Mouse (Mus musculus): ENCODE data around the gene Utp4. TPM values are rescaled to one million over a fixed set of nuclear protein-coding genes. Genes with fewer than 3 reads are reported as not detected.

Utp4 gene
- total and polyA plus RNA-seq, 3 experiments: 80.6 to 202 (median 156) TPM

DNA sequence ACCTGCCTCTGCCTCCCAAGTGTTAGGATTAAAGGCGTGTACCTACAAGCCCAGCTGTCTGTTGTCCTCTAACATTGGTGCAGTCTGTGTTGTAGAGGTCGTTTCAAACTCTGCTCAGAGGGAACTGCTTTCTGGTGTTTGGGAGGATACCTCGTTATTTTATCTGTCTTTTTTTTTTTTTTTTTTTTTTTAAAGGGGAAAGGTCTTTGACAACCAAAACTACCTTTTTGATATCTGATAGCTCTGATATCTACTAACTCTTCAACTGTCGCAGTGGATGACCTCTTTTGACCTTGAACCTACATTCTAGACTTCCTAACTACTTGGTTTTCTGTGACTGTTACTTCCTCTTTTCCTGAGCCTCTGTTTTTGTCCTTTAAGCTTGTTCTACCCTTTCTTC lies 71.1 kb downstream of the Utp4 start:
- dilution Hi-C loops (cut with MboI; ENCODE audit: extremely low pct_ligation_motif_present, extremely low pct_unique_long_range_greater_than_20kb, low sequenced_read_pairs) (no loop called here), in situ Hi-C loops (cut with MboI; ENCODE audit: low pct_ligation_motif_present, low pct_unique_long_range_greater_than_20kb, low sequenced_read_pairs) (no loop called here)
- Histone ChIP-seq H3K4me3 (replicated peaks in 1 of 3; ENCODE audit: low read depth in 2 of 3, low read length in 2 of 3, poor library complexity in 1 of 3) (no peak overlapping the region), H3K27me3 (replicated peaks) (no peaks in the 10 kb centered on the region), H3K9ac (ENCODE audit: insufficient read depth, low read depth) (no peak overlapping the region; the same call in 1 of the 2 replicates), H3K4me1 (ENCODE audit: control insufficient read depth in 1 of 2, insufficient read depth in 2 of 2) (peaks cover 2 to 11% of the 10 kb centered on the region in 2 experiments; a peak in 2 of 4 replicates), H3K36me3 (replicated peaks in 1 of 2; ENCODE audit: control insufficient read depth in 1 of 2, insufficient read depth in 1 of 2, low read length in 1 of 2) (no peaks in the 10 kb centered on the region), H3K79me2 (replicated peaks; ENCODE audit: control insufficient read depth, extremely low read depth, insufficient read depth, poor library complexity, severe bottlenecking) (no peaks in the 10 kb centered on the region), H3K4me2 (ENCODE audit: insufficient read depth, low read depth, poor library complexity, severe bottlenecking) (0 out of 2 replicates have a peak overlapping the region, but pooled peaks have one; percentile 9), H3K9me3 (replicated peaks; ENCODE audit: low read length) (no peaks in the 10 kb centered on the region), H3K27ac (ENCODE audit: insufficient read depth, low read depth) (no peak overlapping the region)
- DNase-seq (ENCODE audit: extremely low read depth): peak; percentile 12
- TF ChIP-seq MYC (IDR thresholded peaks at IDR 0.05; ENCODE audit: low read depth, low read length) (no peak), ZNF384 (IDR thresholded peaks at IDR 0.05; ENCODE audit: low read depth, low read length) (peak; percentile 59), CTCF (conservative IDR thresholded peaks at IDR 0.05 in 1 of 2, IDR thresholded peaks at IDR 0.05 in 1 of 2; ENCODE audit: low read depth in 2 of 2, low read length in 2 of 2) (no peak), TBP (conservative IDR thresholded peaks at IDR 0.05; ENCODE audit: low read depth, low read length) (no peak), USF2 (conservative IDR thresholded peaks at IDR 0.05; ENCODE audit: low read depth, low read length) (no peak), MAFK (IDR thresholded peaks at IDR 0.05; ENCODE audit: insufficient replicate concordance, low read length) (no peak)

DNA sequence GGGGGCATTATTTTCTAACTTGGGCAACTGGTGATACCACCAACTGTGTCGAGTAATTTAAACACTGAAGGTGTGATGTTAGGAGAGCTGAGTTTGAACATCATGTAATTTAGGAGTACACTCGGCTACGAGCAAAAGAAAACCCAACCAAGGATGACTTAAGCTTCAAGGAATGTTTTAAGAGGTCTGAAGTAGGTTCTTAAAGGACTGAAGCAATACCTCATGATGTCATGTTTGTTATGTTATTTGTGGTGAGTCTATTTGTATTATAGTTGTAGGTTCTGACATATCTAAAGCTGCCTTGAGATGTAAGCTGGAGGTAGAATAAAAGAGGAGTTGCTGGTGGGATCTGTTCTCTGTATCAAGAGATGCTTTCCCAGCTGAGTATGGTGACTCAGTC lies 76.5 kb downstream of the Utp4 start:
- Histone ChIP-seq H3K79me2 (replicated peaks; ENCODE audit: control insufficient read depth, extremely low read depth, insufficient read depth, poor library complexity, severe bottlenecking) (no peaks in the 10 kb centered on the region), H3K27me3 (replicated peaks) (no peaks in the 10 kb centered on the region), H3K4me2 (ENCODE audit: insufficient read depth, low read depth, poor library complexity, severe bottlenecking) (no peak overlapping the region), H3K9ac (ENCODE audit: insufficient read depth, low read depth) (no peak overlapping the region), H3K4me3 (replicated peaks in 1 of 3; ENCODE audit: low read depth in 2 of 3, low read length in 2 of 3, poor library complexity in 1 of 3) (no peak overlapping the region), H3K4me1 (ENCODE audit: control insufficient read depth in 1 of 2, insufficient read depth in 2 of 2) (peaks cover 0 to 16% of the 10 kb centered on the region in 2 experiments; a peak in 2 of 4 replicates), H3K27ac (ENCODE audit: insufficient read depth, low read depth) (no peak overlapping the region), H3K36me3 (replicated peaks in 1 of 2; ENCODE audit: control insufficient read depth in 1 of 2, insufficient read depth in 1 of 2, low read length in 1 of 2) (no peaks in the 10 kb centered on the region), H3K9me3 (replicated peaks; ENCODE audit: low read length) (no peaks in the 10 kb centered on the region)
- DNase-seq (ENCODE audit: extremely low read depth): no peak
- in situ Hi-C loops (cut with MboI; ENCODE audit: low pct_ligation_motif_present, low pct_unique_long_range_greater_than_20kb, low sequenced_read_pairs) (no loop called here), dilution Hi-C loops (cut with MboI; ENCODE audit: extremely low pct_ligation_motif_present, extremely low pct_unique_long_range_greater_than_20kb, low sequenced_read_pairs) (no loop called here)
- TF ChIP-seq GABPA (IDR thresholded peaks at IDR 0.05; ENCODE audit: insufficient replicate concordance, low read depth, low read length) (no peak), MAX (IDR thresholded peaks at IDR 0.05; ENCODE audit: low read length) (no peak), CHD1 (IDR thresholded peaks at IDR 0.05; ENCODE audit: low read depth, low read length) (no peak), CTCF (conservative IDR thresholded peaks at IDR 0.05 in 1 of 2, IDR thresholded peaks at IDR 0.05 in 1 of 2; ENCODE audit: low read depth in 2 of 2, low read length in 2 of 2) (no peak), ETS1 (conservative IDR thresholded peaks at IDR 0.05; ENCODE audit: low read depth, low read length) (no peak), NELFE (IDR thresholded peaks at IDR 0.05; ENCODE audit: low read depth, low read length) (no peak), POLR2AphosphoS2 (IDR thresholded peaks at IDR 0.05; ENCODE audit: low read depth, low read length) (no peak), MAFK (IDR thresholded peaks at IDR 0.05; ENCODE audit: insufficient replicate concordance, low read length) (no peak), ZMIZ1 (IDR thresholded peaks at IDR 0.05; ENCODE audit: low read depth, low read length) (no peak)

DNA sequence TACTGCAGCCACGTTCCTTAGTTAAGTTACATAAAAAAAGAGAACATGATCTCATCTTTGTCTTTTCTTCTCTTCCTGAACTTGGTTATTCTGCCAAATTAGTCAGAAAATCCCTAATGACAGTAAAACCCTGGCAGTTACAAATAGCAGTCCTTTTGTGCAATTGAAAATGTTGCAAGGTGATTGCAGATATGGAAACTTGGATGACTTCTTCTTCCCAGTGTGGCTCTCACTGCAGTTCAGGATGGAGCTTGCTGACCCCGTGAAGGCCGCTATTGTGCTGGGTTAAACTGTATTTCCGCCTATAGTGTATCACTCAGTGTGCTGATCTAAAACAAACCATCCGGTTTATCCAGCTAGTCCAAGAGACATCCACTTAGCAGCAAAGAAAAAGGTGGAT lies 78.5 kb downstream of the Utp4 start:
- H3K9me3 ChIP-seq (replicated peaks; ENCODE audit: low read length): no peaks in the 10 kb centered on the region
- in situ Hi-C loops (cut with MboI; ENCODE audit: low pct_ligation_motif_present, low pct_unique_long_range_greater_than_20kb, low sequenced_read_pairs): no loop called here
- no peaks in the 10 kb centered on the region for H3K36me3 ChIP-seq (replicated peaks in 1 of 2; ENCODE audit: control insufficient read depth in 1 of 2, insufficient read depth in 1 of 2, low read length in 1 of 2)
- peaks cover 0 to 13% of the 10 kb centered on the region in 2 experiments; a peak in 2 of 4 replicates for H3K4me1 ChIP-seq (ENCODE audit: control insufficient read depth in 1 of 2, insufficient read depth in 2 of 2)
- no peak overlapping the region for H3K9ac ChIP-seq (ENCODE audit: insufficient read depth, low read depth)
- dilution Hi-C loops (cut with MboI; ENCODE audit: extremely low pct_ligation_motif_present, extremely low pct_unique_long_range_greater_than_20kb, low sequenced_read_pairs): no loop called here
- no peak overlapping the region for H3K4me3 ChIP-seq (replicated peaks in 1 of 3; ENCODE audit: low read depth in 2 of 3, low read length in 2 of 3, poor library complexity in 1 of 3)
- TF ChIP-seq GABPA (IDR thresholded peaks at IDR 0.05; ENCODE audit: insufficient replicate concordance, low read depth, low read length): no peak
- no peak for TF ChIP-seq MYC (IDR thresholded peaks at IDR 0.05; ENCODE audit: low read depth, low read length)
- no peak for TF ChIP-seq MAFK (IDR thresholded peaks at IDR 0.05; ENCODE audit: insufficient replicate concordance, low read length)
- TF ChIP-seq JUN (IDR thresholded peaks at IDR 0.05; ENCODE audit: insufficient read depth, low read depth, low read length): no peak
- TF ChIP-seq JUND (conservative IDR thresholded peaks at IDR 0.05; ENCODE audit: low read depth, low read length): no peak
- TF ChIP-seq MAZ (IDR thresholded peaks at IDR 0.05; ENCODE audit: low read depth, low read length): no peak
- TF ChIP-seq POLR2AphosphoS2 (IDR thresholded peaks at IDR 0.05; ENCODE audit: low read depth, low read length): no peak
- TF ChIP-seq HCFC1 (IDR thresholded peaks at IDR 0.05; ENCODE audit: low read depth, low read length): no peak
- TF ChIP-seq USF2 (conservative IDR thresholded peaks at IDR 0.05; ENCODE audit: low read depth, low read length): no peak
- TF ChIP-seq CHD1 (IDR thresholded peaks at IDR 0.05; ENCODE audit: low read depth, low read length): no peak
- TF ChIP-seq UBTF (IDR thresholded peaks at IDR 0.05; ENCODE audit: low read depth, low read length): no peak
- TF ChIP-seq ELF1 (IDR thresholded peaks at IDR 0.05; ENCODE audit: low read depth, low read length): no peak
- no peak for TF ChIP-seq ZKSCAN1 (IDR thresholded peaks at IDR 0.05; ENCODE audit: borderline replicate concordance, low read depth, low read length)
- no peak for TF ChIP-seq TBP (conservative IDR thresholded peaks at IDR 0.05; ENCODE audit: low read depth, low read length)
- TF ChIP-seq CTCF (conservative IDR thresholded peaks at IDR 0.05 in 1 of 2, IDR thresholded peaks at IDR 0.05 in 1 of 2; ENCODE audit: low read depth in 2 of 2, low read length in 2 of 2): no peak
- TF ChIP-seq NELFE (IDR thresholded peaks at IDR 0.05; ENCODE audit: low read depth, low read length): no peak
- TF ChIP-seq EP300 (IDR thresholded peaks at IDR 0.05; ENCODE audit: low read length): no peak
- TF ChIP-seq MXI1 (IDR thresholded peaks at IDR 0.05; ENCODE audit: low read depth, low read length): no peak
- TF ChIP-seq BHLHE40 (IDR thresholded peaks at IDR 0.05; ENCODE audit: low read depth, low read length): no peak
- no peak overlapping the region for H3K27ac ChIP-seq (ENCODE audit: insufficient read depth, low read depth)
- H3K27me3 ChIP-seq (replicated peaks): no peaks in the 10 kb centered on the region
- H3K4me2 ChIP-seq (ENCODE audit: insufficient read depth, low read depth, poor library complexity, severe bottlenecking): no peak overlapping the region
- DNase-seq (ENCODE audit: extremely low read depth): no peak
- no peaks in the 10 kb centered on the region for H3K79me2 ChIP-seq (replicated peaks; ENCODE audit: control insufficient read depth, extremely low read depth, insufficient read depth, poor library complexity, severe bottlenecking)

All from CH12.LX (cell line).